Mouse (Mus musculus) cerebellum, postnatal 36 days (tissue): ENCODE data around the gene Tomm70a.
"Not testable (repeated sequence)": the region's sequence is repeated elsewhere in the genome, so short reads cannot be mapped to it uniquely, and the experiment has no call there.

Experiments used
- DNase-seq, 2 experiments: peaks; one replicate each; pipeline ENCODE4 v3.0.0; 2021 to 2022; ENCODE audit warnings: mixed read lengths in 2 of 2

The Tomm70a gene

GRCm38 (mm10) chr16:57151437-57151836 lies 29.9 kb downstream of the Tomm70a start:
- DNase-seq: no peak

- no peak for DNase-seq
These were observed 34.4 kb downstream of the Tomm70a start for GRCm38 (mm10) chr16:57155899-57156298.

- DNase-seq: no peak
These were observed 35.6 kb downstream of the Tomm70a start for GRCm38 (mm10) chr16:57157076-57157475.

- DNase-seq: no peak
These were observed 36.2 kb downstream of the Tomm70a start for GRCm38 (mm10) chr16:57157728-57158127.

GRCm38 (mm10) chr16:57159835-57160234 lies 38.3 kb downstream of the Tomm70a start:
- DNase-seq: no peak

- no peak for DNase-seq
These were observed 41.3 kb downstream of the Tomm70a start for GRCm38 (mm10) chr16:57162841-57163240.

GRCm38 (mm10) chr16:57163694-57164093 lies 42.2 kb downstream of the Tomm70a start:
- DNase-seq: no peak

- no peak for DNase-seq
These were observed 43.7 kb downstream of the Tomm70a start for GRCm38 (mm10) chr16:57165157-57165556.

GRCm38 (mm10) chr16:57166086-57166485 lies 44.6 kb downstream of the Tomm70a start:
- no peak for DNase-seq

- peak; percentile 91 to 93 for DNase-seq
These were observed 45.4 kb downstream of the Tomm70a start, which contains the start of gene Nit2 for GRCm38 (mm10) chr16:57166611-57167513. Gene Nit2, minus strand, starts transcription at chr16:57167341.

GRCm38 (mm10) chr16:57167514-57167912 lies 46.0 kb downstream of the Tomm70a start:
- DNase-seq: no peak

- no peak for DNase-seq
These were observed 46.7 kb downstream of the Tomm70a start for GRCm38 (mm10) chr16:57168236-57168635.

GRCm38 (mm10) chr16:57171161-57171560 lies 49.7 kb downstream of the Tomm70a start:
- no peak for DNase-seq

GRCm38 (mm10) chr16:57171570-57171969 lies 50.1 kb downstream of the Tomm70a start:
- DNase-seq: no peak

- not testable (repeated sequence) for DNase-seq
These were observed 53.0 kb downstream of the Tomm70a start for GRCm38 (mm10) chr16:57174480-57174879.

- DNase-seq: no peak
These were observed 54.2 kb downstream of the Tomm70a start for GRCm38 (mm10) chr16:57175751-57176150.

- DNase-seq: no peak
These were observed 54.8 kb downstream of the Tomm70a start for GRCm38 (mm10) chr16:57176276-57176675.

GRCm38 (mm10) chr16:57177254-57177653 lies 55.8 kb downstream of the Tomm70a start:
- peak; percentile 31 to 38 for DNase-seq

- no peak for DNase-seq
These were observed 56.2 kb downstream of the Tomm70a start for GRCm38 (mm10) chr16:57177664-57178063.

GRCm38 (mm10) chr16:57181180-57181579 lies 59.7 kb downstream of the Tomm70a start:
- no peak for DNase-seq

- no peak for DNase-seq
These were observed 60.5 kb downstream of the Tomm70a start for GRCm38 (mm10) chr16:57182037-57182436.

- DNase-seq: no peak
These were observed 65.1 kb downstream of the Tomm70a start for GRCm38 (mm10) chr16:57186618-57187017.

GRCm38 (mm10) chr16:57189493-57189892 lies 68.0 kb downstream of the Tomm70a start:
- no peak for DNase-seq

- DNase-seq: no peak
These were observed 68.9 kb downstream of the Tomm70a start for GRCm38 (mm10) chr16:57190390-57190789.
